Mouse (Mus musculus): Measurements from ENCODE around the gene Runx1. TPM values are rescaled to one million over a fixed set of nuclear protein-coding genes. Genes with fewer than 3 reads are reported as not detected.

Runx1 gene
- polyA plus RNA-seq, 1 experiment, result 2.4 TPM

GRCm38 (mm10) chr16:92852276-92852675 is 26.3 kb upstream of the Runx1 start:
- no peaks in the 10 kb centered on the region for H3K9me3 ChIP-seq (replicated peaks; ENCODE audit: control insufficient read depth, insufficient read depth, low read length, poor library complexity, severe bottlenecking)
- H3K36me3 ChIP-seq (ENCODE audit: control insufficient read depth, insufficient read depth, low read length, poor library complexity, severe bottlenecking), result no peaks in the 10 kb centered on the region
- no peak for TF ChIP-seq CTCF (IDR thresholded peaks at IDR 0.05; ENCODE audit: low read depth, low read length)
- TF ChIP-seq POLR2A (IDR thresholded peaks at IDR 0.05; ENCODE audit: insufficient read depth, low read length), result no peak
- TF ChIP-seq EP300 (IDR thresholded peaks at IDR 0.05; ENCODE audit: insufficient read depth, low read depth, low read length), result no peak
- H3K27ac ChIP-seq (ENCODE audit: insufficient read depth, low read length), result no peak overlapping the region
- H3K4me3 ChIP-seq (ENCODE audit: low read depth, low read length), result no peak overlapping the region
- no peak overlapping the region for H3K9ac ChIP-seq (ENCODE audit: low read depth, poor library complexity, severe bottlenecking)
- H3K27me3 ChIP-seq (ENCODE audit: control insufficient read depth, insufficient read depth, low read length, poor library complexity, severe bottlenecking), result no peaks in the 10 kb centered on the region
- no peaks in the 10 kb centered on the region for H3K4me1 ChIP-seq (ENCODE audit: control insufficient read depth, insufficient read depth, low read length)

GRCm38 (mm10) chr16:92850416-92850815 is 24.5 kb upstream of the Runx1 start:
- no peaks in the 10 kb centered on the region for H3K36me3 ChIP-seq (ENCODE audit: control insufficient read depth, insufficient read depth, low read length, poor library complexity, severe bottlenecking)
- H3K4me3 ChIP-seq (ENCODE audit: low read depth, low read length), result no peak overlapping the region
- H3K4me1 ChIP-seq (ENCODE audit: control insufficient read depth, insufficient read depth, low read length), result no peaks in the 10 kb centered on the region
- no peaks in the 10 kb centered on the region for H3K9me3 ChIP-seq (replicated peaks; ENCODE audit: control insufficient read depth, insufficient read depth, low read length, poor library complexity, severe bottlenecking)
- H3K27me3 ChIP-seq (ENCODE audit: control insufficient read depth, insufficient read depth, low read length, poor library complexity, severe bottlenecking), result no peaks in the 10 kb centered on the region
- no peak overlapping the region for H3K27ac ChIP-seq (ENCODE audit: insufficient read depth, low read length)
- no peak overlapping the region for H3K9ac ChIP-seq (ENCODE audit: low read depth, poor library complexity, severe bottlenecking)
- TF ChIP-seq CTCF (IDR thresholded peaks at IDR 0.05; ENCODE audit: low read depth, low read length) (no peak), EP300 (IDR thresholded peaks at IDR 0.05; ENCODE audit: insufficient read depth, low read depth, low read length) (no peak), POLR2A (IDR thresholded peaks at IDR 0.05; ENCODE audit: insufficient read depth, low read length) (no peak)

- TF ChIP-seq CTCF (IDR thresholded peaks at IDR 0.05; ENCODE audit: low read depth, low read length) (no peak), EP300 (IDR thresholded peaks at IDR 0.05; ENCODE audit: insufficient read depth, low read depth, low read length) (no peak)
- H3K4me1 ChIP-seq (ENCODE audit: control insufficient read depth, insufficient read depth, low read length), result no peaks in the 10 kb centered on the region
- no peak overlapping the region for H3K27ac ChIP-seq (ENCODE audit: insufficient read depth, low read length)
- H3K4me3 ChIP-seq (ENCODE audit: low read depth, low read length), result no peak overlapping the region
- no peak overlapping the region for H3K9ac ChIP-seq (ENCODE audit: low read depth, poor library complexity, severe bottlenecking)
- no peaks in the 10 kb centered on the region for H3K9me3 ChIP-seq (replicated peaks; ENCODE audit: control insufficient read depth, insufficient read depth, low read length, poor library complexity, severe bottlenecking)
- H3K27me3 ChIP-seq (ENCODE audit: control insufficient read depth, insufficient read depth, low read length, poor library complexity, severe bottlenecking), result no peaks in the 10 kb centered on the region
- no peaks in the 10 kb centered on the region for H3K36me3 ChIP-seq (ENCODE audit: control insufficient read depth, insufficient read depth, low read length, poor library complexity, severe bottlenecking)
These were observed 21.9 kb upstream of the Runx1 start for GRCm38 (mm10) chr16:92847762-92848300.

- Histone ChIP-seq H3K4me1 (ENCODE audit: control insufficient read depth, insufficient read depth, low read length) (no peaks in the 10 kb centered on the region), H3K27me3 (ENCODE audit: control insufficient read depth, insufficient read depth, low read length, poor library complexity, severe bottlenecking) (no peaks in the 10 kb centered on the region), H3K27ac (ENCODE audit: insufficient read depth, low read length) (no peak overlapping the region), H3K9me3 (replicated peaks; ENCODE audit: control insufficient read depth, insufficient read depth, low read length, poor library complexity, severe bottlenecking) (no peaks in the 10 kb centered on the region), H3K9ac (ENCODE audit: low read depth, poor library complexity, severe bottlenecking) (no peak overlapping the region), H3K36me3 (ENCODE audit: control insufficient read depth, insufficient read depth, low read length, poor library complexity, severe bottlenecking) (no peaks in the 10 kb centered on the region), H3K4me3 (ENCODE audit: low read depth, low read length) (no peak overlapping the region)
- TF ChIP-seq POLR2A (IDR thresholded peaks at IDR 0.05; ENCODE audit: insufficient read depth, low read length), result no peak
- TF ChIP-seq EP300 (IDR thresholded peaks at IDR 0.05; ENCODE audit: insufficient read depth, low read depth, low read length), result no peak
- no peak for TF ChIP-seq CTCF (IDR thresholded peaks at IDR 0.05; ENCODE audit: low read depth, low read length)
These were observed 19.6 kb upstream of the Runx1 start for GRCm38 (mm10) chr16:92845244-92846225.

GRCm38 (mm10) chr16:92838709-92839108 is 12.8 kb upstream of the Runx1 start:
- no peaks in the 10 kb centered on the region for H3K36me3 ChIP-seq (ENCODE audit: control insufficient read depth, insufficient read depth, low read length, poor library complexity, severe bottlenecking)
- no peaks in the 10 kb centered on the region for H3K27me3 ChIP-seq (ENCODE audit: control insufficient read depth, insufficient read depth, low read length, poor library complexity, severe bottlenecking)
- no peak overlapping the region for H3K27ac ChIP-seq (ENCODE audit: insufficient read depth, low read length)
- no peaks in the 10 kb centered on the region for H3K4me1 ChIP-seq (ENCODE audit: control insufficient read depth, insufficient read depth, low read length)
- TF ChIP-seq CTCF (IDR thresholded peaks at IDR 0.05; ENCODE audit: low read depth, low read length) (no peak), POLR2A (IDR thresholded peaks at IDR 0.05; ENCODE audit: insufficient read depth, low read length) (no peak), EP300 (IDR thresholded peaks at IDR 0.05; ENCODE audit: insufficient read depth, low read depth, low read length) (no peak)
- H3K9me3 ChIP-seq (replicated peaks; ENCODE audit: control insufficient read depth, insufficient read depth, low read length, poor library complexity, severe bottlenecking), result no peaks in the 10 kb centered on the region
- H3K9ac ChIP-seq (ENCODE audit: low read depth, poor library complexity, severe bottlenecking), result no peak overlapping the region
- H3K4me3 ChIP-seq (ENCODE audit: low read depth, low read length), result no peak overlapping the region

- H3K4me3 ChIP-seq (ENCODE audit: low read depth, low read length), result no peak overlapping the region
- no peaks in the 10 kb centered on the region for H3K36me3 ChIP-seq (ENCODE audit: control insufficient read depth, insufficient read depth, low read length, poor library complexity, severe bottlenecking)
- H3K27ac ChIP-seq (ENCODE audit: insufficient read depth, low read length), result no peak overlapping the region
- H3K27me3 ChIP-seq (ENCODE audit: control insufficient read depth, insufficient read depth, low read length, poor library complexity, severe bottlenecking), result no peaks in the 10 kb centered on the region
- H3K9ac ChIP-seq (ENCODE audit: low read depth, poor library complexity, severe bottlenecking), result no peak overlapping the region
- TF ChIP-seq EP300 (IDR thresholded peaks at IDR 0.05; ENCODE audit: insufficient read depth, low read depth, low read length) (no peak), CTCF (IDR thresholded peaks at IDR 0.05; ENCODE audit: low read depth, low read length) (no peak), POLR2A (IDR thresholded peaks at IDR 0.05; ENCODE audit: insufficient read depth, low read length) (no peak)
- no peaks in the 10 kb centered on the region for H3K9me3 ChIP-seq (replicated peaks; ENCODE audit: control insufficient read depth, insufficient read depth, low read length, poor library complexity, severe bottlenecking)
- H3K4me1 ChIP-seq (ENCODE audit: control insufficient read depth, insufficient read depth, low read length), result no peaks in the 10 kb centered on the region
These were observed 5.4 kb upstream of the Runx1 start for GRCm38 (mm10) chr16:92831341-92831740.
